Mouse (Mus musculus): ENCODE results near the gene Sh2b3. TPM values are rescaled to one million over a fixed set of nuclear protein-coding genes. Genes with fewer than 3 reads are reported as not detected.

Gene Sh2b3
- polyA plus RNA-seq, 1 experiment from 2014 or later: 16.8 TPM

DNA sequence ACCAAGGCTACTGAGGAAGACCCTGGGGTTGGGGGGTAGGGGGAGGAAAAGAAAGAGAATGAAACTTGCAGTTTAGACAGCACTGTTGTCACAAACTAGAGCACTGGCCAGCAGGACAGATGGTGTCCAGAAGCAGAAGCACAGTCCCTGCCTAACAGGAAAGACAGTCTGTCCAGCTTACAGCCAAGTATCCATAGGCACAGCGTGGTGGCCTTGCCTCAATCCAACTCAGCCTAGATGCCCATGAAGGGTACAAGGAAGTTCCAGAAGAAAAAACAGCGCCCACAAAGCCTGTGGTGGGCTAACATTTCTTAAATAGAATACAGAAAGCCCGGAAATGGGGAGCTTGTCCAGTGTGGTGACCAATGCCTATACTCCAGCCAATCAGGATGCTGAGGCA is 11.8 kb downstream of the Sh2b3 start:
- Histone ChIP-seq H3K27ac (ENCODE audit: low read depth, low read length) (no peak overlapping the region), H3K4me1 (ENCODE audit: control insufficient read depth, insufficient read depth, low read length) (peaks cover 24% of the 10 kb centered on the region), H3K9ac (ENCODE audit: low read depth, low read length) (no peak overlapping the region), H3K4me2 (no peak overlapping the region), H3K27me3 (ENCODE audit: control insufficient read depth, insufficient read depth, low read length) (peaks cover 6% of the 10 kb centered on the region; the same call in 1 of the 2 replicates), H3K4me3 (ENCODE audit: low read depth, low read length) (no peak overlapping the region), H3K36me3 (ENCODE audit: control insufficient read depth, insufficient read depth, low read length) (peaks cover 2% of the 10 kb centered on the region; the same call in 1 of the 2 replicates), H3K9me3 (replicated peaks; ENCODE audit: control insufficient read depth, low read length) (no peaks in the 10 kb centered on the region)
- WGBS (ENCODE audit: insufficient replicate concordance): 88% methylated on average over 3 of the region's 3 CpGs
- no peak for ATAC-seq (replicated peaks; ENCODE audit: insufficient number of reproducible peaks, low FRiP score, low TSS enrichment)

DNA sequence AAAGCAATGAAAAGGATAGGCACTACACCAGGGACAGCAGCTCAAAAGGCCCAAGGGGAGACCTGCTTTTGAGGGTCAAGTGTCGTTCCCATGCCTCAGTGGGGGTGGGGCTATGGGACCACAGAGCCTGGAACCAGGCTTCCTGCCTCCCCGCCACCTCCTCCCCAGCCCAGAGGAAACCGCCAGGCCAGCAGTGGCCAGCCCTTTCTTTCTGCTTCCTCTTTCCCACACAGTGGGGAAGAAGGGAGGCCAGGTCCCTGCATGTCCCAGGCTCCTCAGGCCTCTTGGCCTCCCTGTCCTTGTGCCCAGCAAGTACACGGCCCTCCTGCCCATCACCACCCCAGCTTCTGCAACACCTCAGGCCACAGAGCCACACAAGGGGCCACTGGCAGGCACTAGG is 13.3 kb downstream of the Sh2b3 start:
- WGBS (ENCODE audit: insufficient replicate concordance): 55% methylated on average over 4 of the region's 4 CpGs
- 0 out of 2 replicates have a peak, but pooled peaks cover 2% of the 10 kb centered on the region for H3K27me3 ChIP-seq (ENCODE audit: control insufficient read depth, insufficient read depth, low read length)
- peaks cover 22% of the 10 kb centered on the region for H3K4me1 ChIP-seq (ENCODE audit: control insufficient read depth, insufficient read depth, low read length)
- peaks cover 2% of the 10 kb centered on the region; the same call in 1 of the 2 replicates for H3K36me3 ChIP-seq (ENCODE audit: control insufficient read depth, insufficient read depth, low read length)
- no peaks in the 10 kb centered on the region for H3K9me3 ChIP-seq (replicated peaks; ENCODE audit: control insufficient read depth, low read length)
- ATAC-seq (replicated peaks; ENCODE audit: insufficient number of reproducible peaks, low FRiP score, low TSS enrichment): peak; percentile 47; the same call in 1 of the 2 replicates
- H3K4me3 ChIP-seq (ENCODE audit: low read depth, low read length): no peak overlapping the region
- H3K27ac ChIP-seq (ENCODE audit: low read depth, low read length): peak overlapping the region; percentile 64
- peak overlapping the region; percentile 1; the same call in 1 of the 2 replicates for H3K9ac ChIP-seq (ENCODE audit: low read depth, low read length)
- no peak overlapping the region for H3K4me2 ChIP-seq

DNA sequence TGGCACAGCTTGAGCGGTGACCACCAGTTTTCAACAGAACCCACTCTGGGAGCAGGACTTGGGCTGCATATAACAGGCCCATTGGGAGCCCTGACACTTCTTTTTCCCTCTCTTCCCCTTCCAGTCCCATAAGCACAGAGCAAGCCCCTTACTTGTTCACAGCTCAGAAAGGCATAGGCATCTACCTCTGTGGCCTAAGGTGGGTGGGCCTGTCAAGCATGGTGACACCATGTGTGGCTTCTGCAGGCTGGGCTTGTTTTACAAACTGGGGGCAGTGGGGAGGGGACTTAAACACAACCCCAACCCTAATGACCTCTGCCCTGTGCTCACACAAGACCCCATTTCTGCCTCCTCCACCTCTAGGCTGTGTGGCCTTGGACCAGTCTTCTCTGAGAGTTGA is 13.8 kb downstream of the Sh2b3 start:
- H3K9me3 ChIP-seq (replicated peaks; ENCODE audit: control insufficient read depth, low read length): no peaks in the 10 kb centered on the region
- peaks cover 6% of the 10 kb centered on the region; the same call in 1 of the 2 replicates for H3K36me3 ChIP-seq (ENCODE audit: control insufficient read depth, insufficient read depth, low read length)
- H3K4me1 ChIP-seq (ENCODE audit: control insufficient read depth, insufficient read depth, low read length): peaks cover 18% of the 10 kb centered on the region
- H3K4me3 ChIP-seq (ENCODE audit: low read depth, low read length): no peak overlapping the region
- no peak overlapping the region for H3K4me2 ChIP-seq
- H3K27ac ChIP-seq (ENCODE audit: low read depth, low read length): no peak overlapping the region
- H3K9ac ChIP-seq (ENCODE audit: low read depth, low read length): no peak overlapping the region
- no peak for ATAC-seq (replicated peaks; ENCODE audit: insufficient number of reproducible peaks, low FRiP score, low TSS enrichment)
- WGBS (ENCODE audit: insufficient replicate concordance): 95% methylated on average over 1 of the region's 1 CpGs
- H3K27me3 ChIP-seq (ENCODE audit: control insufficient read depth, insufficient read depth, low read length): 0 out of 2 replicates have a peak, but pooled peaks cover 2% of the 10 kb centered on the region

DNA sequence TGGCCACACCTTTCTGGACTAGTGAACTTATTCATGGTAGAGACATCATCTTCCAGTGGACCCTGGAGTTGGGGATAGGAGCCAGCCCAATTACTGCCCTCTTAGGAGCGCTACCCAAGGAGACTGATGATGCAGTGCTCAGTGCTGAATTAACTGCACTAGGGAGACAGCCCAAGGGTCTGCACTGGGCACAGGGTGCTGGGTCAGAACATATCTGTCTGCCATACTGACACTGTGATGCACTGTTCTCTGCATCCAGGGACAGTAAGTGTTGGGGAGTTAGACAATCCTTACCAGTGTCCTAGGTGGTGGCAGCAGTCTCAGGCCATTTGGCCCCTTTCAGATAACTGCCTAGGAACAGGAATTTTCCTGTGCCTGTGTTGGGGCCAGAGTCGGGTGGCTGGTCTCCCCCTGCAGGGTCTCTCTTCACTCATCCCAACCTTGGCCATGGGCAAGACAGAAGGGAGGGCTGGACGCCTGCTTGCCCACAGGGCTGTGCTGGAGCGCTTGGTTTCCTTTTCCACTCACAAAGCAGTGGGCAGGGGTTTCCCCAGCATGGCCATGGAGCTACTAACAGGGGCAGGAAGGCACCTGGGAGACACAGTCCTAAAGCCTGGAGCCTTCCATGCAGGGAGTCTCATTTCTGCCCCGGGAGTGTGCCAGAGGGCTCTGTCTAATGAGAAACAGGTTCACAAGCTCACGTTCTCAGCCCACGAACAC is 14.5 kb downstream of the Sh2b3 start:
- H3K27ac ChIP-seq (ENCODE audit: low read depth, low read length): no peak overlapping the region
- no peaks in the 10 kb centered on the region for H3K27me3 ChIP-seq (ENCODE audit: control insufficient read depth, insufficient read depth, low read length)
- no peak overlapping the region for H3K4me3 ChIP-seq (ENCODE audit: low read depth, low read length)
- peaks cover 14% of the 10 kb centered on the region for H3K4me1 ChIP-seq (ENCODE audit: control insufficient read depth, insufficient read depth, low read length)
- WGBS (ENCODE audit: insufficient replicate concordance): 75% methylated on average over 7 of the region's 7 CpGs
- ATAC-seq (replicated peaks; ENCODE audit: insufficient number of reproducible peaks, low FRiP score, low TSS enrichment): no peak
- peaks cover 11% of the 10 kb centered on the region; the same call in 1 of the 2 replicates for H3K36me3 ChIP-seq (ENCODE audit: control insufficient read depth, insufficient read depth, low read length)
- H3K9me3 ChIP-seq (replicated peaks; ENCODE audit: control insufficient read depth, low read length): no peaks in the 10 kb centered on the region
- no peak overlapping the region for H3K4me2 ChIP-seq
- no peak overlapping the region for H3K9ac ChIP-seq (ENCODE audit: low read depth, low read length)

DNA sequence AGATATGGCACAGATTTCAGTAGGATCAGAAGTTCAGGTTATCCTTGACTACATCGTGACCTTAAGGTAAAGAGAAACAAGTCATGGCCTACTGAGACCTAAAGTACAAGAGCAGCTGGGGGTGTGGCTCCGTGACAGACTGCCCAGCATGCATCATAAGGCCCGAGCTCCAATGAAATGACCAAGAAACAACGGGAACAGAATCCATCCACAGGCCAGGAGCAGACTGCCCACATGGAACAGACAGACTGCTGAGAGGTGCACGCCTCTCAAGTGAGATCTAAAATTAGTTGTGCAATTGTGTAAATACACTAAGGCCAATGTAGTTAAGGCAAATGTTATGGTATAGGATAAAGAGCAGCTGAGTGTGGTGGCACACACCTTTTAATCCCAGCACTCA is 15.9 kb downstream of the Sh2b3 start:
- ATAC-seq (replicated peaks; ENCODE audit: insufficient number of reproducible peaks, low FRiP score, low TSS enrichment): no peak
- Histone ChIP-seq H3K9me3 (replicated peaks; ENCODE audit: control insufficient read depth, low read length) (no peaks in the 10 kb centered on the region), H3K9ac (ENCODE audit: low read depth, low read length) (no peak overlapping the region), H3K4me1 (ENCODE audit: control insufficient read depth, insufficient read depth, low read length) (peaks cover 14% of the 10 kb centered on the region), H3K27ac (ENCODE audit: low read depth, low read length) (no peak overlapping the region), H3K36me3 (ENCODE audit: control insufficient read depth, insufficient read depth, low read length) (peaks cover 21% of the 10 kb centered on the region), H3K4me2 (no peak overlapping the region), H3K27me3 (ENCODE audit: control insufficient read depth, insufficient read depth, low read length) (no peaks in the 10 kb centered on the region), H3K4me3 (ENCODE audit: low read depth, low read length) (no peak overlapping the region)
- WGBS (ENCODE audit: insufficient replicate concordance): 75% methylated on average over 5 of the region's 5 CpGs

DNA sequence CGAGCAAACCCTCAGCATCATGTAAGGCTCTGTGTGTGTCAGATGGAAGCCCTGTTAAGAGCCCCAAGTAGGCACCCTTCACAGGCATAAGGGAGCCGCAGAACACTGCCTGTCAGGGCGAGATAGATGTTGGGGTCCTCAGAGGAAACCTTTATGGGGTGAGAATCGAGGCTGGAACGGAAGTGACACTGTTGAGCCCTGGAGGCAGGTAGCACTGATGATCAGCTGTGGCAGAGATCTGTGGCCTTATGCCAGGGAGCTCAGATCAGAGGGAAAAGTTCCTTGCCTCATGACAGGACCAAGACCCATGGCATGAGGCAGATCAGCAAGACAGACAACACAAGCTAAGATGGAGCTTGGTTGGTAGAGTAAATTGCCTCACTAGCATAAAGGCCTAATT is 16.3 kb downstream of the Sh2b3 start:
- Histone ChIP-seq H3K27ac (ENCODE audit: low read depth, low read length) (no peak overlapping the region), H3K4me1 (ENCODE audit: control insufficient read depth, insufficient read depth, low read length) (peaks cover 14% of the 10 kb centered on the region), H3K9me3 (replicated peaks; ENCODE audit: control insufficient read depth, low read length) (no peaks in the 10 kb centered on the region), H3K27me3 (ENCODE audit: control insufficient read depth, insufficient read depth, low read length) (no peaks in the 10 kb centered on the region), H3K4me2 (no peak overlapping the region), H3K4me3 (ENCODE audit: low read depth, low read length) (no peak overlapping the region), H3K36me3 (ENCODE audit: control insufficient read depth, insufficient read depth, low read length) (peaks cover 23% of the 10 kb centered on the region), H3K9ac (ENCODE audit: low read depth, low read length) (no peak overlapping the region)
- ATAC-seq (replicated peaks; ENCODE audit: insufficient number of reproducible peaks, low FRiP score, low TSS enrichment): no peak
- 76% methylated on average over 5 of the region's 5 CpGs for WGBS (ENCODE audit: insufficient replicate concordance)

DNA sequence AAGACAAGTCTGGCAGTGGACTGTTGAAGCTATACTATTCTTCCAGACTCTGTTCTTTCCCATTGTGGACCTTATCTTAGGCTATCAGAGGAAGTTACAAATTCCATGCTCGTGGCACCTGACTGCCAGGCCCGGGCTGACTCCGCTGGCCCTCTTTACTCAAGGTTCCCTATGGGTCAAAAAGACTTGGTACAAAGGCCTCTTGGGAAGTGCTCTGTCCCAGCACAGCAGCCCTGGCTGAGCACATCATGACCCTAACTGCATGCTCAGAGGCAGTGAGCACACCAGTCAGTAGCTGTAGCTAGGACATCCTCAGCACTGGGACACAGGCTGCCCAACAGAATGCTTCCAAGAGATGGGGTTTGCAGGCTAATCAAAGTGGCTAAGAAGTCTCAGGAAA is 16.8 kb downstream of the Sh2b3 start:
- no peak for ATAC-seq (replicated peaks; ENCODE audit: insufficient number of reproducible peaks, low FRiP score, low TSS enrichment)
- 48% methylated on average over 3 of the region's 3 CpGs for WGBS (ENCODE audit: insufficient replicate concordance)

DNA sequence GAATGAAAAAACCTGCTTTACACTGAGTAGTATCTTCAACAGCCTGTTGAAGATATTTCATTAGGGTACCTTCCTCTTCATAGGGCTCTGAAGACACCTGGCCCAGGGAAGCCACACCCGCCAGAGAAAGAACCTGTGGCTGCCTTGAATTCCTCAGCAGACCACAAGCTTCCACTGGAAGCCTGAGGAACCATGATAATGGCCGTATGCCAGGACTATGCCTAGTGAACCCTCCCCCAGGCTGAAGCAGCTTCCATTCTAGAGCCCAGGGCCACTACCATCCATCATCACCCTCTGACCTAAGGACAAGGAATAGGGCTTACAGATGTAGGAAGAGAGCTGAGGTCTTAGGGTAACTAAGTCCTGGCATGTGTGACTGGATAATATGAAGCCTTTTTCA is 17.3 kb downstream of the Sh2b3 start:
- ATAC-seq (replicated peaks; ENCODE audit: insufficient number of reproducible peaks, low FRiP score, low TSS enrichment): no peak
- Histone ChIP-seq H3K4me3 (ENCODE audit: low read depth, low read length) (no peak overlapping the region), H3K27me3 (ENCODE audit: control insufficient read depth, insufficient read depth, low read length) (no peaks in the 10 kb centered on the region), H3K36me3 (ENCODE audit: control insufficient read depth, insufficient read depth, low read length) (peaks cover 27% of the 10 kb centered on the region), H3K27ac (ENCODE audit: low read depth, low read length) (no peak overlapping the region), H3K4me2 (no peak overlapping the region), H3K9me3 (replicated peaks; ENCODE audit: control insufficient read depth, low read length) (no peaks in the 10 kb centered on the region), H3K9ac (ENCODE audit: low read depth, low read length) (no peak overlapping the region), H3K4me1 (ENCODE audit: control insufficient read depth, insufficient read depth, low read length) (peaks cover 14% of the 10 kb centered on the region)
- WGBS (ENCODE audit: insufficient replicate concordance): 43% methylated on average over 2 of the region's 2 CpGs

More for the DNA sequence above, 16.8 kb downstream of the Sh2b3 start:
- H3K4me2 ChIP-seq: no peak overlapping the region
- H3K36me3 ChIP-seq (ENCODE audit: control insufficient read depth, insufficient read depth, low read length): peaks cover 24% of the 10 kb centered on the region
- H3K27ac ChIP-seq (ENCODE audit: low read depth, low read length): no peak overlapping the region
- no peak overlapping the region for H3K4me3 ChIP-seq (ENCODE audit: low read depth, low read length)
- no peaks in the 10 kb centered on the region for H3K27me3 ChIP-seq (ENCODE audit: control insufficient read depth, insufficient read depth, low read length)
- H3K9ac ChIP-seq (ENCODE audit: low read depth, low read length): no peak overlapping the region
- H3K9me3 ChIP-seq (replicated peaks; ENCODE audit: control insufficient read depth, low read length): no peaks in the 10 kb centered on the region
- peaks cover 14% of the 10 kb centered on the region for H3K4me1 ChIP-seq (ENCODE audit: control insufficient read depth, insufficient read depth, low read length)

DNA sequence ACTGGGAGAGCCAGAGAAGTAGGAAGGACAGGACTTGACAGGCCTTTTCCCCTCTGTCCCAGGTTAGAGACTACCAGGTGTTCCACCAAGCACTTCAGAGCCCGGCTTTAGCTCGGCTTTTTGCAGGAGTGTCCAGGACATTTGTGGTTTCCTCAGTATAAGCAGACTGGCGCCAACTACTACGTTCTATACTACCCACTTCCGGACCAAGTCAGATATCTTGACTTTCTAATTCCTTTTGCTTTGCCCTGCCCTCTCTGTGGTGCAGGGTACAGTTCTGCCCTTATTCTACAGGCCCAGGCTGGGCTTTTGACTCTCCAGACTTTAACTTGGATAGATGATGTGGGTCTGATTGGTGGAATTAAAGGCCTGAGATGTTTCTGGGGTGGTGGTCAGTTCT is 17.9 kb downstream of the Sh2b3 start:
- Histone ChIP-seq H3K4me1 (ENCODE audit: control insufficient read depth, insufficient read depth, low read length) (peaks cover 14% of the 10 kb centered on the region), H3K27ac (ENCODE audit: low read depth, low read length) (no peak overlapping the region), H3K36me3 (ENCODE audit: control insufficient read depth, insufficient read depth, low read length) (peaks cover 27% of the 10 kb centered on the region), H3K27me3 (ENCODE audit: control insufficient read depth, insufficient read depth, low read length) (no peaks in the 10 kb centered on the region), H3K4me3 (ENCODE audit: low read depth, low read length) (no peak overlapping the region), H3K4me2 (no peak overlapping the region), H3K9me3 (replicated peaks; ENCODE audit: control insufficient read depth, low read length) (no peaks in the 10 kb centered on the region), H3K9ac (ENCODE audit: low read depth, low read length) (no peak overlapping the region)
- no peak for ATAC-seq (replicated peaks; ENCODE audit: insufficient number of reproducible peaks, low FRiP score, low TSS enrichment)
- WGBS (ENCODE audit: insufficient replicate concordance): 83% methylated on average over 5 of the region's 5 CpGs

Measured in heart, embryonic 11.5 days (tissue).